Mouse (Mus musculus): ENCODE results near the gene Slc25a40. TPM values are rescaled to one million over a fixed set of nuclear protein-coding genes. Genes with fewer than 3 reads are reported as not detected.

The Slc25a40 gene
- total and polyA plus RNA-seq, 3 experiments = 3.2 to 6.0 TPM; not detected in 1

DNA sequence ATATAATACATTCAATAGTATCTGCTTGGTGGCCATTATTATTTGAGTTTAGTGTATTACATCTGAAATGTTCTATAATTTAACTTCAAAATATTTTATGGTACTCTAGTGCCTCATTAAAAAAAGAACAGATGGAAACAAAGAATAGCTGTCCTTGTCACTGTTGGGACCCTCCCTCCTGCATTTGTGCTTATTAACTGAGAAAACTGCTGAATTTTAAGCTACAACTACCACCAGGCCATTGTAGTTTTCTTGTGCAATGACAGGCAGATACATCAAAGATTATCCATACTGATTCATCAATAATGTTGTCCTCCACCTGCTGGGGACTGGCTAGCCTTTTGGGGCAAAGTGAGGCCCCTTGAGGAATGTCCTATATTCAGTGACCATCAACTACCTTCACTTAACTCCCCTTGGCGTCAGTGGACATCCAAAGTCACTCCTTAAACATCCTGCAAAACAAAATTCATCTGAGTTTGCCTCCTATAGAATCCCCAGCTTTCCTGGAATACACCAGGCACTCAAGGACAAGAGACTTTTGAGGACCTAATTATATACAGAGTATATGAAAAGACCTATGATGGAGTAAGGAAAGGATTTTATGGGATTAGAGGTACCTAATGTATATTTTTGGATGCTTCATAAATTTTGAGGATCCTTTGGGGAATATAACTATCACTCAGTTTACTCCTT lies 28.6 kb upstream of the Slc25a40 start:
- Histone ChIP-seq H3K27me3 (ENCODE audit: control insufficient read depth in 1 of 2, insufficient read depth in 2 of 2, low read length in 2 of 2) (no peaks in the 10 kb centered on the region), H3K9me3 (replicated peaks; ENCODE audit: insufficient read depth, low read length) (no peaks in the 10 kb centered on the region), H3K9ac (ENCODE audit: control insufficient read depth, low read depth, low read length, poor library complexity, severe bottlenecking) (no peak overlapping the region), H3K27ac (ENCODE audit: control insufficient read depth, low read depth, low read length) (no peak overlapping the region), H3K4me1 (ENCODE audit: control insufficient read depth in 1 of 2, insufficient read depth in 2 of 2, low read length in 2 of 2) (no peaks in the 10 kb centered on the region), H3K36me3 (ENCODE audit: control insufficient read depth in 1 of 2, insufficient read depth in 2 of 2, low read length in 2 of 2) (peaks cover 0 to 13% of the 10 kb centered on the region in 2 experiments; a peak in 2 of 4 replicates), H3K79me2 (ENCODE audit: control insufficient read depth, insufficient read depth, low read length, poor library complexity) (no peaks in the 10 kb centered on the region), H3K4me3 (ENCODE audit: control insufficient read depth in 1 of 2, insufficient read depth in 1 of 2, low read depth in 2 of 2, low read length in 2 of 2) (no peak overlapping the region)
- TF ChIP-seq POLR2AphosphoS2 (IDR thresholded peaks at IDR 0.05; ENCODE audit: low read length) (peak; percentile 73), E2F4 (IDR thresholded peaks at IDR 0.05; ENCODE audit: borderline replicate concordance, low read depth, low read length) (no peak), MAZ (IDR thresholded peaks at IDR 0.05; ENCODE audit: low read depth, low read length) (no peak), BHLHE40 (IDR thresholded peaks at IDR 0.05; ENCODE audit: borderline replicate concordance, low read depth, low read length) (no peak), MYB (IDR thresholded peaks at IDR 0.05; ENCODE audit: low read depth, low read length) (no peak), TBP (IDR thresholded peaks at IDR 0.05; ENCODE audit: low read depth, low read length) (no peak)
- DNase-seq (ENCODE audit: low read depth, low spot score) = no peak

- H3K4me3 ChIP-seq (ENCODE audit: control insufficient read depth in 1 of 2, insufficient read depth in 1 of 2, low read depth in 2 of 2, low read length in 2 of 2) = no peak overlapping the region
- no peaks in the 10 kb centered on the region for H3K4me1 ChIP-seq (ENCODE audit: control insufficient read depth in 1 of 2, insufficient read depth in 2 of 2, low read length in 2 of 2)
- no peak overlapping the region for H3K27ac ChIP-seq (ENCODE audit: control insufficient read depth, low read depth, low read length)
- H3K9ac ChIP-seq (ENCODE audit: control insufficient read depth, low read depth, low read length, poor library complexity, severe bottlenecking) = no peak overlapping the region
- H3K36me3 ChIP-seq (ENCODE audit: control insufficient read depth in 1 of 2, insufficient read depth in 2 of 2, low read length in 2 of 2) = peaks cover 0 to 31% of the 10 kb centered on the region in 2 experiments; a peak in 2 of 4 replicates
- H3K9me3 ChIP-seq (replicated peaks; ENCODE audit: insufficient read depth, low read length) = no peaks in the 10 kb centered on the region
- H3K27me3 ChIP-seq (ENCODE audit: control insufficient read depth in 1 of 2, insufficient read depth in 2 of 2, low read length in 2 of 2) = no peaks in the 10 kb centered on the region
- no peak for DNase-seq (ENCODE audit: low read depth, low spot score)
- TF ChIP-seq RAD21 (IDR thresholded peaks at IDR 0.05; ENCODE audit: low read depth, low read length) = no peak
- TF ChIP-seq SIN3A (IDR thresholded peaks at IDR 0.05; ENCODE audit: low read length) = no peak
- H3K79me2 ChIP-seq (ENCODE audit: control insufficient read depth, insufficient read depth, low read length, poor library complexity) = no peaks in the 10 kb centered on the region
Measured at GRCm38 (mm10) chr5:8397587-8398249, 24.9 kb upstream of the Slc25a40 start.

- Histone ChIP-seq H3K27me3 (ENCODE audit: control insufficient read depth in 1 of 2, insufficient read depth in 2 of 2, low read length in 2 of 2) (no peaks in the 10 kb centered on the region), H3K9me3 (replicated peaks; ENCODE audit: insufficient read depth, low read length) (no peaks in the 10 kb centered on the region), H3K36me3 (ENCODE audit: control insufficient read depth in 1 of 2, insufficient read depth in 2 of 2, low read length in 2 of 2) (peaks cover 2 to 40% of the 10 kb centered on the region in 2 experiments), H3K27ac (ENCODE audit: control insufficient read depth, low read depth, low read length) (no peak overlapping the region), H3K4me1 (ENCODE audit: control insufficient read depth in 1 of 2, insufficient read depth in 2 of 2, low read length in 2 of 2) (no peaks in the 10 kb centered on the region), H3K4me3 (ENCODE audit: control insufficient read depth in 1 of 2, insufficient read depth in 1 of 2, low read depth in 2 of 2, low read length in 2 of 2) (no peak overlapping the region), H3K79me2 (ENCODE audit: control insufficient read depth, insufficient read depth, low read length, poor library complexity) (peaks cover 2% of the 10 kb centered on the region), H3K9ac (ENCODE audit: control insufficient read depth, low read depth, low read length, poor library complexity, severe bottlenecking) (no peak overlapping the region)
- TF ChIP-seq SIN3A (IDR thresholded peaks at IDR 0.05; ENCODE audit: low read length) (no peak), USF1 (IDR thresholded peaks at IDR 0.05; ENCODE audit: low read depth, low read length) (no peak), POLR2A (IDR thresholded peaks at IDR 0.05; ENCODE audit: control insufficient read depth in 1 of 2, insufficient read depth in 1 of 2, low read depth in 1 of 2, low read length in 2 of 2, poor library complexity in 1 of 2) (no peak), MEF2A (IDR thresholded peaks at IDR 0.05; ENCODE audit: extremely low read depth, insufficient replicate concordance, low read depth, low read length, poor library complexity, severe bottlenecking) (no peak), TCF12 (IDR thresholded peaks at IDR 0.05; ENCODE audit: low read depth, low read length) (no peak), RAD21 (IDR thresholded peaks at IDR 0.05; ENCODE audit: low read depth, low read length) (no peak), TAL1 (IDR thresholded peaks at IDR 0.05; ENCODE audit: low read length) (no peak), ETS1 (IDR thresholded peaks at IDR 0.05; ENCODE audit: low read depth, low read length) (no peak), JUND (IDR thresholded peaks at IDR 0.05; ENCODE audit: low read depth, low read length) (no peak), CHD2 (IDR thresholded peaks at IDR 0.05; ENCODE audit: low read length) (no peak), NRF1 (IDR thresholded peaks at IDR 0.05; ENCODE audit: insufficient read depth, low read depth, low read length, poor library complexity, severe bottlenecking) (no peak), EP300 (IDR thresholded peaks at IDR 0.05; ENCODE audit: low read depth in 1 of 2, low read length in 2 of 2) (no peak), TBP (IDR thresholded peaks at IDR 0.05; ENCODE audit: low read depth, low read length) (no peak)
- no peak for DNase-seq (ENCODE audit: low read depth, low spot score)
Measured at GRCm38 (mm10) chr5:8408746-8409145, 13.9 kb upstream of the Slc25a40 start.

Measured in MEL (cell line).